Mouse (Mus musculus) erythroblast, adult 5-6 weeks (primary cell): ENCODE data around the gene Ms4a12. TPM values are rescaled to one million over a fixed set of nuclear protein-coding genes. Genes with fewer than 3 reads are reported as not detected.

Experiments
- total RNA-seq, 2 experiments: library from RNA; stranded (forward) in 1 of 2; stranded (reverse) in 1 of 2; fragments of 150-400 nt in 1 of 2; fragments of 200-764, 138-1000 nt in 1 of 2; gene quantifications; 2 replicates each; pipeline versions ENCODE4 v1.2.3 to v1.2.4; 2015 to 2017; ENCODE audit warnings: low replicate concordance in 2 of 2

The Ms4a12 gene
- total RNA-seq, 2 experiments from 2014 or later = not detected

Other genes with a start within 250 kb of the Ms4a12 start
- gene Ms4a15, start 239.2 kb downstream of the Ms4a12 start, total RNA-seq (2015; ENCODE audit: low replicate concordance) = not detected in 2 replicates
- 1.5 TPM in 1 of 2 replicates, not detected in the other for gene Ms4a15, start 239.2 kb downstream of the Ms4a12 start, total RNA-seq (2017; ENCODE audit: low replicate concordance)
- gene Ms4a18, start 214.4 kb downstream of the Ms4a12 start, total RNA-seq (2015; ENCODE audit: low replicate concordance) = not detected in 2 replicates
- gene Ms4a18, start 214.4 kb downstream of the Ms4a12 start, total RNA-seq (2017; ENCODE audit: low replicate concordance) = not detected in 2 replicates
- 5.4 and 9.6 TPM in 2 replicates for gene Ms4a8a, start 151.3 kb downstream of the Ms4a12 start, total RNA-seq (2015; ENCODE audit: low replicate concordance)
- 0.34 and 5.2 TPM in 2 replicates for gene Ms4a8a, start 151.3 kb downstream of the Ms4a12 start, total RNA-seq (2017; ENCODE audit: low replicate concordance)
- gene 1700017D01Rik, start 101.6 kb downstream of the Ms4a12 start, total RNA-seq (2015; ENCODE audit: low replicate concordance) = not detected in 2 replicates
- gene 1700017D01Rik, start 101.6 kb downstream of the Ms4a12 start, total RNA-seq (2017; ENCODE audit: low replicate concordance) = 0.14 TPM in 1 of 2 replicates, not detected in the other
- not detected in 2 replicates for gene 1700025F22Rik, start 67.1 kb downstream of the Ms4a12 start, total RNA-seq (2015; ENCODE audit: low replicate concordance)
- gene 1700025F22Rik, start 67.1 kb downstream of the Ms4a12 start, total RNA-seq (2017; ENCODE audit: low replicate concordance) = not detected in 2 replicates
- not detected in 2 replicates for gene Ms4a13, start 35.7 kb downstream of the Ms4a12 start, total RNA-seq (2015; ENCODE audit: low replicate concordance)
- 0.60 TPM in 1 of 2 replicates, not detected in the other for gene Ms4a13, start 35.7 kb downstream of the Ms4a12 start, total RNA-seq (2017; ENCODE audit: low replicate concordance)
- gene Ms4a1, start 33.8 kb upstream of the Ms4a12 start, total RNA-seq (2015; ENCODE audit: low replicate concordance) = not detected in 2 replicates
- gene Ms4a1, start 33.8 kb upstream of the Ms4a12 start, total RNA-seq (2017; ENCODE audit: low replicate concordance) = 0.60 TPM in 1 of 2 replicates, not detected in the other
- gene Ms4a5, start 51.4 kb upstream of the Ms4a12 start, total RNA-seq (2015; ENCODE audit: low replicate concordance) = not detected in 2 replicates
- gene Ms4a5, start 51.4 kb upstream of the Ms4a12 start, total RNA-seq (2017; ENCODE audit: low replicate concordance) = not detected in 2 replicates
- gene Ms4a14, start 82.0 kb upstream of the Ms4a12 start, total RNA-seq (2015; ENCODE audit: low replicate concordance) = not detected in 2 replicates
- 0.26 TPM in 1 of 2 replicates, not detected in the other for gene Ms4a14, start 82.0 kb upstream of the Ms4a12 start, total RNA-seq (2017; ENCODE audit: low replicate concordance)
- gene Ms4a7, start 103.7 kb upstream of the Ms4a12 start, total RNA-seq (2015; ENCODE audit: low replicate concordance) = 3.3 TPM in 1 of 2 replicates, not detected in the other
- 8.4 and 23.1 TPM in 2 replicates for gene Ms4a7, start 103.7 kb upstream of the Ms4a12 start, total RNA-seq (2017; ENCODE audit: low replicate concordance)
- gene Ms4a4a, start 143.1 kb upstream of the Ms4a12 start, total RNA-seq (2015; ENCODE audit: low replicate concordance) = 7.9 TPM in 1 of 2 replicates, not detected in the other
- not detected in 2 replicates for gene Ms4a4a, start 143.1 kb upstream of the Ms4a12 start, total RNA-seq (2017; ENCODE audit: low replicate concordance)
- 13.0 and 20.8 TPM in 2 replicates for gene Ms4a4c, start 172.3 kb upstream of the Ms4a12 start, total RNA-seq (2015; ENCODE audit: low replicate concordance)
- 17.3 and 17.6 TPM in 2 replicates for gene Ms4a4c, start 172.3 kb upstream of the Ms4a12 start, total RNA-seq (2017; ENCODE audit: low replicate concordance)
- gene Ms4a4b, start 211.1 kb upstream of the Ms4a12 start, total RNA-seq (2015; ENCODE audit: low replicate concordance) = 6.5 and 8.4 TPM in 2 replicates
- gene Ms4a4b, start 211.1 kb upstream of the Ms4a12 start, total RNA-seq (2017; ENCODE audit: low replicate concordance) = 1.4 and 7.5 TPM in 2 replicates
- 39.6 and 40.1 TPM in 2 replicates for gene Ms4a6c, start 236.9 kb upstream of the Ms4a12 start, total RNA-seq (2015; ENCODE audit: low replicate concordance)
- 22.8 and 32.6 TPM in 2 replicates for gene Ms4a6c, start 236.9 kb upstream of the Ms4a12 start, total RNA-seq (2017; ENCODE audit: low replicate concordance)